Mouse (Mus musculus) T-helper 17 cell (primary cell): ENCODE measurements around the gene Fndc10.
"Not testable (repeated sequence)": the region's sequence is repeated elsewhere in the genome, so short reads cannot be mapped to it uniquely, and the experiment has no call there.

Experiments used
- in situ Hi-C, 2 experiments: fragments of 300-600 bp; cut with MboI, MseI; formaldehyde crosslinking; loops; 1 replicate in 1 of 2; 2 replicates in 1 of 2; pipeline ENCODE4 v1.15.1; 2025; ENCODE audit warnings: high pct_unique_total_duplicates in 2 of 2

Fndc10 gene

GRCm38 (mm10) chr4:155734951-155735702, 41.0 kb downstream of the Fndc10 start:
- in situ Hi-C loops = no loop called here

- in situ Hi-C loops = no loop called here
Measured at GRCm38 (mm10) chr4:155735788-155736187, 41.6 kb downstream of the Fndc10 start.

GRCm38 (mm10) chr4:155736421-155736820, 42.3 kb downstream of the Fndc10 start:
- in situ Hi-C loops = no loop called here

DNA sequence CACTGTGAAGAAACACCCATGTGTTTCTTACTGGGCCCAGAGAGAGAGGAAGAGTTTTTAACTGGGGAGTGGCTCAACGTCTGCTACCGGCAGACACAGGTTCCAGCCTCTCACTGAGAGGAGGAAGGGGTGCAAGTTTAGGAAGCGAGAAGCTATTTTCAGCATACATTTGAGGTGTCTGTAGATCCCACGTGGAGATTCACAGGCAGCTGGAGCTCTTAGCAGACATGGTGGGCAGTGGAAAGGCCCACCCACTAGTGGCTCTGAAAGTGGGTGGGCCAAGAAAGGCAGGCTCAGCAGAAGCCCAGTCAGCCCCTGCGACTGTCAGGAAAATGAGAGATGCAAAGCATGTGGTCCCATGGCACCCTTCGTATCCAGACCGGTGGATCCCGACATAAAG, 44.1 kb downstream of the Fndc10 start:
- in situ Hi-C loops = no loop called here

DNA sequence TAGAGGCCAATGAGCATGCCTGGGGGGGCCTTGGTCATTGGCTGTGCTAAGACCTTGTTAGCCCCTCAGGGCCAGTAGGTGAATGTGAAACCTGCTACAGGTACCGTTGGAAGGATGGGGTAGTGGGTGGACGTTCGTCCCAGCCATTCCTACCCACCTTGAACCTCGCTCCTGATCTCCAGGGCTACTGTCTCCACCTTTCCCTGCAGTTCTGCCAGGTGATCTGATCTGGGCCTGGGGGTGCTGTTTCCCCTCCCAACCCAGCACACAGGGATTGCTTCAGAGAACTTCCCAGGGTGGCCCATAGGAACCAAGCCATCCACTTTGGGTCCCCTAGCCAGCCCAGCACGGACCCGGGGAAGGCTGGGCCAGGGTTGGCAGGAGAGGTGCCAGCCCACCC, 45.0 kb downstream of the Fndc10 start:
- in situ Hi-C loops = no loop called here

DNA sequence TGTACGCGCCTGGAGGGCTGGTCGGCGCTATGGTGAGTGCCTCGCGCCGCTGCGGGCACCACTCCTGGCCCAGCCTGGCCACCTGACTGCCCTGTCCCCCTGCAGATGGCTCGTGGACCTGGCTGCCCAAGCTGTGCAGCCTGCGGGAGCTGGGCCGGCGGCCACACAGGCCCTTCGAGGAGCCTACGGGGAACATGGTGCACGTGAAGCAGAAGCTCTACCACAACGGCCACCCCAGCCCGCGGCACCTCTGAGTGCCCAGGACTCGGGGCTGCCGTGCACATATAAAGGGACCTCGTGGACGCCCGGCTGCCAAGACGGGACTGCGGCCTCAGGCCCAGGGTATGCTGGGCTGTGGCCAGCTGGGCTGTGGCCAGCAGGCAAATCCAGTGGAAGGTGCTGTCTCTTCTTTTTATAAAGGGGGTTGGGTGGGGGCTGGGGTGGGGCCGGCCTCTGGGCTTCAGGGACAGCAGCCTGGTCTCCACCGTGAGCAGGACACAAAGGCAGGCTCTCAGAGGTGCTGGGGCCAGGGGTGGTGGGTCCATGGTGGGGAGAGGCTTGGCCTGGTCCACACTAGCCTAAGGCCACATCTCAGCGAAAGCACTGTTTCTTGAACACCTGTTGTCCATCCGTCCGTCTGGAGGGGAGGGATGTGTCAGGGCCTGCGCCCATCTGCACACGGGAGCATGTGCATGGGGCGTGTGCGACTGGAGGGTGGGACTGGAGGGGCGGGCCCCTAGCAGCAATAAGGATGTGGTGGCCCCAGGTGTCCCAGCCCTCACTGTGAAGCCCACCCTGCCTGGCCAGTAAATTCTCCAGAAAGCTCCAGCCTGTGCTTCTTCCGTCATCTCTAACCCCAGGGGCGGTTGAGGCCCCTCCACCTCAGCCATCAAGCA, 45.8 kb downstream of the Fndc10 start:
- in situ Hi-C loops = no loop called here

- in situ Hi-C loops = not testable (repeated sequence)
Measured at GRCm38 (mm10) chr4:155740681-155741080, 46.5 kb downstream of the Fndc10 start.

DNA sequence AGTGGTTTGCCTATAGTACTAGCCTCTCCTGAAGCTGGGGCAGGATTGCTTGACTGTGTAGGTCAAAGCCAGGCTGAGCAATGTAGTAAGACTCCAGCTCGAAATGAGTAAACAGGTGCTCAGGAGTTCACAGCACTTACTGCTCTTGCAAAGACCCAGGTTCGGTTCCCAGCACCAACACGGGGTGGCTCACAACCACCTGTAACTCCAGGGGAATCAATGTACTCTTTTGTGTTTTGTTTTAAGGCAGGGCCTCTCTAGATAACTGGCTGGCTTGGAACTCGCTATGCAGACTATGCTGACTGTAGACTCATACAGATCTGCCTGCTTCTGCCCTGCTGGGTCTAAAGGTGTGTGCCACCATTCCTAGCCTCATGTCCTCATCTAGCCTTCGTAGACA, 48.5 kb downstream of the Fndc10 start:
- in situ Hi-C loops = no loop called here

GRCm38 (mm10) chr4:155744474-155744873, 50.3 kb downstream of the Fndc10 start:
- in situ Hi-C loops = no loop called here

GRCm38 (mm10) chr4:155745136-155745535, 51.0 kb downstream of the Fndc10 start:
- in situ Hi-C loops = no loop called here
